Mouse (Mus musculus): ENCODE data around the gene Rps11. TPM values are rescaled to one million over a fixed set of nuclear protein-coding genes. Genes with fewer than 3 reads are reported as not detected.

Rps11 gene
- total and polyA plus RNA-seq, 2 experiments from 2014 or later, result 814 to 1,229 TPM

GRCm38 (mm10) chr7:45079856-45080255 lies 44.4 kb downstream of the Rps11 start:
- WGBS, result under 1% methylated on average over 10 of the region's 10 CpGs
- no peaks in the 10 kb centered on the region for H3K27me3 ChIP-seq (ENCODE audit: insufficient read depth, low read length)
- peak; percentile 69 for ATAC-seq

GRCm38 (mm10) chr7:45078513-45078912 lies 45.7 kb downstream of the Rps11 start:
- DNase-seq (peak; percentile 69), ATAC-seq (no peak)
- Histone ChIP-seq H3K27ac (ENCODE audit: low read depth, low read length) (no peak overlapping the region), H3K4me3 (ENCODE audit: low read depth, low read length) (no peak overlapping the region), H3K4me1 (ENCODE audit: insufficient read depth) (no peaks in the 10 kb centered on the region), H3K36me3 (ENCODE audit: insufficient read depth) (peaks cover 34% of the 10 kb centered on the region), H3K4me2 (ENCODE audit: low read depth) (no peak overlapping the region), H3K9me3 (ENCODE audit: low read length) (no peaks in the 10 kb centered on the region), H3K9ac (no peak overlapping the region), H3K27me3 (ENCODE audit: insufficient read depth, low read length) (no peaks in the 10 kb centered on the region)
- peak; percentile 78 for TF ChIP-seq CTCF (IDR thresholded peaks at IDR 0.05; ENCODE audit: low read depth)
- WGBS, result 38% methylated on average over 9 of the region's 9 CpGs

More at GRCm38 (mm10) chr7:45079856-45080255, 44.4 kb downstream of the Rps11 start:
- DNase-seq, result peak; percentile 94
- Histone ChIP-seq H3K9ac (no peak overlapping the region), H3K27ac (ENCODE audit: low read depth, low read length) (no peak overlapping the region), H3K4me1 (ENCODE audit: insufficient read depth) (no peaks in the 10 kb centered on the region), H3K4me3 (ENCODE audit: low read depth, low read length) (no peak overlapping the region), H3K4me2 (ENCODE audit: low read depth) (no peak overlapping the region), H3K36me3 (ENCODE audit: insufficient read depth) (peaks cover 31% of the 10 kb centered on the region), H3K9me3 (ENCODE audit: low read length) (no peaks in the 10 kb centered on the region)
- peak; percentile 97 for TF ChIP-seq CTCF (IDR thresholded peaks at IDR 0.05; ENCODE audit: low read depth)

GRCm38 (mm10) chr7:45077829-45078228 lies 46.4 kb downstream of the Rps11 start:
- H3K4me1 ChIP-seq (ENCODE audit: insufficient read depth), result no peaks in the 10 kb centered on the region
- no peaks in the 10 kb centered on the region for H3K9me3 ChIP-seq (ENCODE audit: low read length)
- H3K9ac ChIP-seq, result no peak overlapping the region
- ATAC-seq (no peak), DNase-seq (no peak)
- no peak overlapping the region for H3K4me3 ChIP-seq (ENCODE audit: low read depth, low read length)
- no peak overlapping the region for H3K4me2 ChIP-seq (ENCODE audit: low read depth)
- H3K36me3 ChIP-seq (ENCODE audit: insufficient read depth), result peaks cover 34% of the 10 kb centered on the region
- no peaks in the 10 kb centered on the region for H3K27me3 ChIP-seq (ENCODE audit: insufficient read depth, low read length)
- 94% methylated on average over 2 of the region's 2 CpGs for WGBS
- H3K27ac ChIP-seq (ENCODE audit: low read depth, low read length), result no peak overlapping the region
- no peak for TF ChIP-seq CTCF (IDR thresholded peaks at IDR 0.05; ENCODE audit: low read depth)

- DNase-seq, result no peak
Observed at GRCm38 (mm10) chr7:45077322-45077721, 46.9 kb downstream of the Rps11 start.

GRCm38 (mm10) chr7:45076501-45076900 lies 47.7 kb downstream of the Rps11 start:
- Histone ChIP-seq H3K36me3 (ENCODE audit: insufficient read depth) (peaks cover 34% of the 10 kb centered on the region), H3K27ac (ENCODE audit: low read depth, low read length) (no peak overlapping the region), H3K4me2 (ENCODE audit: low read depth) (no peak overlapping the region), H3K9ac (no peak overlapping the region), H3K27me3 (ENCODE audit: insufficient read depth, low read length) (no peaks in the 10 kb centered on the region), H3K4me1 (ENCODE audit: insufficient read depth) (no peaks in the 10 kb centered on the region), H3K4me3 (ENCODE audit: low read depth, low read length) (no peak overlapping the region), H3K9me3 (ENCODE audit: low read length) (no peaks in the 10 kb centered on the region)
- DNase-seq (no peak), ATAC-seq (no peak)
- TF ChIP-seq CTCF (IDR thresholded peaks at IDR 0.05; ENCODE audit: low read depth), result no peak
- 92% methylated on average over 30 of the region's 30 CpGs for WGBS

More at GRCm38 (mm10) chr7:45077322-45077721, 46.9 kb downstream of the Rps11 start:
- Histone ChIP-seq H3K4me2 (ENCODE audit: low read depth) (no peak overlapping the region), H3K27me3 (ENCODE audit: insufficient read depth, low read length) (no peaks in the 10 kb centered on the region), H3K36me3 (ENCODE audit: insufficient read depth) (peaks cover 34% of the 10 kb centered on the region), H3K27ac (ENCODE audit: low read depth, low read length) (no peak overlapping the region), H3K4me3 (ENCODE audit: low read depth, low read length) (no peak overlapping the region), H3K9ac (no peak overlapping the region), H3K9me3 (ENCODE audit: low read length) (no peaks in the 10 kb centered on the region), H3K4me1 (ENCODE audit: insufficient read depth) (no peaks in the 10 kb centered on the region)
- no peak for ATAC-seq
- WGBS, result 89% methylated on average over 14 of the region's 14 CpGs
- TF ChIP-seq CTCF (IDR thresholded peaks at IDR 0.05; ENCODE audit: low read depth), result no peak

GRCm38 (mm10) chr7:45075405-45075804 lies 48.8 kb downstream of the Rps11 start:
- H3K9me3 ChIP-seq (ENCODE audit: low read length), result no peaks in the 10 kb centered on the region
- H3K4me2 ChIP-seq (ENCODE audit: low read depth), result no peak overlapping the region
- no peak overlapping the region for H3K27ac ChIP-seq (ENCODE audit: low read depth, low read length)
- WGBS, result 87% methylated on average over 4 of the region's 4 CpGs
- no peaks in the 10 kb centered on the region for H3K27me3 ChIP-seq (ENCODE audit: insufficient read depth, low read length)
- no peak overlapping the region for H3K9ac ChIP-seq
- DNase-seq (no peak), ATAC-seq (no peak)
- no peak overlapping the region for H3K4me3 ChIP-seq (ENCODE audit: low read depth, low read length)
- H3K4me1 ChIP-seq (ENCODE audit: insufficient read depth), result no peaks in the 10 kb centered on the region
- TF ChIP-seq CTCF (IDR thresholded peaks at IDR 0.05; ENCODE audit: low read depth), result no peak
- peaks cover 34% of the 10 kb centered on the region for H3K36me3 ChIP-seq (ENCODE audit: insufficient read depth)

- Histone ChIP-seq H3K27ac (ENCODE audit: low read depth, low read length) (no peak overlapping the region), H3K4me2 (ENCODE audit: low read depth) (no peak overlapping the region), H3K27me3 (ENCODE audit: insufficient read depth, low read length) (no peaks in the 10 kb centered on the region), H3K9ac (no peak overlapping the region), H3K4me3 (ENCODE audit: low read depth, low read length) (no peak overlapping the region), H3K9me3 (ENCODE audit: low read length) (no peaks in the 10 kb centered on the region), H3K36me3 (ENCODE audit: insufficient read depth) (peaks cover 34% of the 10 kb centered on the region), H3K4me1 (ENCODE audit: insufficient read depth) (no peaks in the 10 kb centered on the region)
- no peak for TF ChIP-seq CTCF (IDR thresholded peaks at IDR 0.05; ENCODE audit: low read depth)
- DNase-seq (no peak), ATAC-seq (no peak)
- WGBS, result 92% methylated on average over 12 of the region's 12 CpGs
Observed at GRCm38 (mm10) chr7:45073949-45074348, 50.3 kb downstream of the Rps11 start.

Measured in forebrain, postnatal 0 days (tissue).